Mouse (Mus musculus): Measurements from ENCODE around the gene Sars2.

GRCm38 (mm10) chr7:28756079-28756478, 14.3 kb downstream of the Sars2 start, which contains the start of gene Ccer2:
- no peak for TF ChIP-seq EP300 (IDR thresholded peaks at IDR 0.05)
- TF ChIP-seq CTCF (IDR thresholded peaks at IDR 0.05): no peak
